Mouse (Mus musculus) myocyte (in vitro differentiated cells): ENCODE measurements around the gene Kptn. TPM values are rescaled to one million over a fixed set of nuclear protein-coding genes. Genes with fewer than 3 reads are reported as not detected.

Experiments
- H3K27me3 ChIP-seq: one replicate; pipeline ENCODE4 v1.6.1; 2011; ENCODE audit not compliant: control insufficient read depth, insufficient read depth, insufficient read length
- H3K36me3 ChIP-seq: one replicate; pipeline ENCODE4 v1.6.1; 2011; ENCODE audit not compliant: control insufficient read depth, insufficient read depth
- H3K4me2 ChIP-seq: one replicate; pipeline ENCODE4 v1.6.1; 2011; ENCODE audit warnings: low read depth, control low read depth
- H3K4me3 ChIP-seq: one replicate; pipeline ENCODE4 v1.5.1; 2011; ENCODE audit warnings: mild to moderate bottlenecking, control low read depth, moderate library complexity
- H3K79me2 ChIP-seq: one replicate; pipeline ENCODE4 v1.6.1; 2011; ENCODE audit not compliant: control insufficient read depth, insufficient read depth
- H3ac ChIP-seq: one replicate; pipeline ENCODE4 v1.6.1; 2011; ENCODE audit not compliant: control insufficient read depth, insufficient read length
- CEBPB ChIP-seq: IDR thresholded peaks from 2 replicates; pipeline ENCODE4 v1.6.1; 2011; ENCODE audit warnings: mild to moderate bottlenecking, moderate library complexity; ENCODE audit not compliant: poor library complexity, insufficient read depth, severe bottlenecking
- E2F4 ChIP-seq: IDR thresholded peaks from one replicate; pipeline ENCODE4 v1.6.1; 2011; ENCODE audit warnings: mild to moderate bottlenecking, control low read depth, moderate library complexity; ENCODE audit not compliant: insufficient read depth
- MAX ChIP-seq: IDR thresholded peaks from one replicate; pipeline ENCODE4 v1.6.1; 2011; ENCODE audit warnings: low read depth, mild to moderate bottlenecking, control low read depth
- MYOD1 ChIP-seq, 3 experiments: IDR thresholded peaks; one replicate each; pipeline ENCODE4 v1.6.1; 2011; ENCODE audit warnings: control low read depth in 2 of 3, low read depth in 2 of 3, mild to moderate bottlenecking in 2 of 3, moderate library complexity in 1 of 3; ENCODE audit not compliant: insufficient read length in 2 of 3, control insufficient read depth in 1 of 3
- MYOG ChIP-seq, 3 experiments: IDR thresholded peaks; one replicate each; pipeline ENCODE4 v1.6.1; 2011; ENCODE audit warnings: control low read depth in 2 of 3, low read depth in 2 of 3, mild to moderate bottlenecking in 2 of 3; ENCODE audit not compliant: insufficient read length in 2 of 3, control insufficient read depth in 1 of 3, insufficient read depth in 1 of 3
- POLR2A ChIP-seq: IDR thresholded peaks from one replicate; pipeline ENCODE4 v1.6.1; 2011; ENCODE audit warnings: low read depth, mild to moderate bottlenecking, control low read depth, moderate library complexity; ENCODE audit not compliant: insufficient read length
- POLR2AphosphoS2 ChIP-seq: IDR thresholded peaks from one replicate; pipeline ENCODE4 v1.6.1; 2011; ENCODE audit warnings: low read depth, control low read depth; ENCODE audit not compliant: insufficient read length
- REST ChIP-seq: IDR thresholded peaks from one replicate; pipeline ENCODE4 v1.6.1; 2011; ENCODE audit warnings: mild to moderate bottlenecking, control low read depth, moderate library complexity; ENCODE audit not compliant: insufficient read depth, insufficient read length
- SRF ChIP-seq: IDR thresholded peaks from one replicate; pipeline ENCODE4 v1.6.1; 2011; ENCODE audit warnings: low read depth; ENCODE audit not compliant: control insufficient read depth, insufficient read length
- TCF12 ChIP-seq: IDR thresholded peaks from one replicate; pipeline ENCODE4 v1.6.1; 2011; ENCODE audit warnings: mild to moderate bottlenecking, control low read depth; ENCODE audit not compliant: poor library complexity, insufficient read depth, severe bottlenecking
- TCF3 ChIP-seq: IDR thresholded peaks from one replicate; pipeline ENCODE4 v1.6.1; 2011; ENCODE audit warnings: low read depth, control low read depth; ENCODE audit not compliant: insufficient read length
- USF1 ChIP-seq: IDR thresholded peaks from one replicate; pipeline ENCODE4 v1.6.1; 2011; ENCODE audit warnings: low read depth, mild to moderate bottlenecking, control low read depth, moderate library complexity
- polyA plus RNA-seq: library from polyadenylated mRNA; unstranded; fragments of >200 nt; fragmentation: generic; extraction: Trizol; gene quantifications from one replicate; pipeline ENCODE4 v1.2.1, GENCODE M21; 2012; ENCODE audit warnings: missing spikeins

Gene Kptn
- polyA plus RNA-seq, 1 experiment, result 16.4 TPM

GRCm38 (mm10) chr7:16149241-16149640 lies 29.5 kb downstream of the Kptn start:
- H3K36me3 ChIP-seq, result no peaks in the 10 kb centered on the region
- H3K4me2 ChIP-seq, result no peak overlapping the region
- no peak overlapping the region for H3ac ChIP-seq
- no peak overlapping the region for H3K4me3 ChIP-seq
- H3K79me2 ChIP-seq, result no peaks in the 10 kb centered on the region
- H3K27me3 ChIP-seq, result peaks cover 13% of the 10 kb centered on the region
- no peak for TF ChIP-seq MAX
- TF ChIP-seq USF1, result no peak
- no peak for TF ChIP-seq E2F4
- TF ChIP-seq TCF12, result no peak
- TF ChIP-seq CEBPB, result no peak
- no peak for TF ChIP-seq MYOD1 (IDR thresholded peaks at IDR 0.05; ENCODE audit: control insufficient read depth in 1 of 3, insufficient read length in 2 of 3, low read depth in 2 of 3)
- TF ChIP-seq REST, result no peak
- no peak for TF ChIP-seq POLR2A
- TF ChIP-seq TCF3, result no peak
- TF ChIP-seq POLR2AphosphoS2, result no peak
- TF ChIP-seq MYOG (IDR thresholded peaks at IDR 0.05; ENCODE audit: control insufficient read depth in 1 of 3, insufficient read depth in 1 of 3, insufficient read length in 2 of 3, low read depth in 2 of 3), result no peak
- no peak for TF ChIP-seq SRF

GRCm38 (mm10) chr7:16150191-16151145 lies 30.8 kb downstream of the Kptn start:
- no peaks in the 10 kb centered on the region for H3K36me3 ChIP-seq
- no peak overlapping the region for H3K4me3 ChIP-seq
- H3K79me2 ChIP-seq, result no peaks in the 10 kb centered on the region
- peaks cover 5% of the 10 kb centered on the region for H3K27me3 ChIP-seq
- TF ChIP-seq TCF12 (no peak), POLR2AphosphoS2 (no peak), MYOG (IDR thresholded peaks at IDR 0.05; ENCODE audit: control insufficient read depth in 1 of 3, insufficient read depth in 1 of 3, insufficient read length in 2 of 3, low read depth in 2 of 3) (no peak), CEBPB (no peak), USF1 (no peak), REST (no peak), MAX (no peak), POLR2A (no peak), MYOD1 (IDR thresholded peaks at IDR 0.05; ENCODE audit: control insufficient read depth in 1 of 3, insufficient read length in 2 of 3, low read depth in 2 of 3) (no peak), TCF3 (no peak), E2F4 (no peak), SRF (no peak)
- no peak overlapping the region for H3ac ChIP-seq
- H3K4me2 ChIP-seq, result no peak overlapping the region

GRCm38 (mm10) chr7:16153522-16153921 lies 33.8 kb downstream of the Kptn start:
- Histone ChIP-seq H3K4me2 (no peak overlapping the region), H3K79me2 (no peaks in the 10 kb centered on the region), H3K36me3 (no peaks in the 10 kb centered on the region), H3K4me3 (no peak overlapping the region), H3K27me3 (no peaks in the 10 kb centered on the region), H3ac (no peak overlapping the region)
- TF ChIP-seq REST (no peak), TCF12 (no peak), USF1 (no peak), CEBPB (no peak)

DNA sequence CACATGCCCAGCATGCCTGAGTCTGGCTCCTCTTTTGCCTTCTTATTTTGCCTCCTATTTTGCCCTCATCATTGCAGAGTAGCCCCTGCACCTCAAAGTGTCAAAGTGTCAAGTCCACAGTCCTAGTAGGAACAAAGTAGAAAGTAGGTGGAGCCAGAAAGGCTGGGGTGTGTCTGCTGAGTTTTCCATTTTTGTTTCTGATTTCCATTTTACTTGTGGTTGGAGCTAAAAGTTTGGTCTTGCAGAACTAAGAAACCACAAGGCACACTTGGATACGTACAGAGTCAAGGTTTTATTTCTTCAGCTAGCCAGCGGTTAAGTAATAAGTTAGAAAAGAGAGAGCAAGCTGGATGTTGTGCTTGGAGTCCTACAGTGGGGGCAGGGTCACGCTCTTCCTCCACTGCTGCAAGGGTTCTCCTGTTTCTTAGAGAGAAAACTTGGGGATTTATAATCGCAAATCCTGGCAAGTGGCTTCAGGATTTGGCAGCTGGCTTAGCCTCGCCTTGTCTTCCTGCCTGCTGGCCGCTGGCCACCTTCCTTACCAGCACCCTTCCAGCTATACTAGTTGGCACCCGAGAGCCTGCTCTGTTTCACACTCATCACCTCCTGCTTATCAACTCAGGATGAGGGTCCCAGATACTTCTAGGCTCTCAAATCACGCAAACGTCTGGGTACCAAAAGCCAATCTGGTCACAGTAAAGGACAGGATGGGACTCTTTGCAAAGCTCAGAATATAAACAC lies 35.6 kb downstream of the Kptn start:
- TF ChIP-seq TCF3, result no peak
- TF ChIP-seq REST, result no peak
- Histone ChIP-seq H3K79me2 (no peaks in the 10 kb centered on the region), H3K36me3 (no peaks in the 10 kb centered on the region), H3K27me3 (no peaks in the 10 kb centered on the region), H3ac (no peak overlapping the region), H3K4me2 (peak overlapping the region; percentile 30), H3K4me3 (no peak overlapping the region)

- Histone ChIP-seq H3ac (no peak overlapping the region), H3K79me2 (no peaks in the 10 kb centered on the region), H3K4me3 (no peak overlapping the region), H3K27me3 (no peaks in the 10 kb centered on the region), H3K4me2 (no peak overlapping the region), H3K36me3 (no peaks in the 10 kb centered on the region)
- TF ChIP-seq REST (no peak), E2F4 (no peak), SRF (no peak), MAX (no peak), TCF3 (no peak), CEBPB (no peak), TCF12 (no peak), MYOD1 (IDR thresholded peaks at IDR 0.05; ENCODE audit: control insufficient read depth in 1 of 3, insufficient read length in 2 of 3, low read depth in 2 of 3) (no peak), POLR2AphosphoS2 (no peak), POLR2A (no peak), MYOG (IDR thresholded peaks at IDR 0.05; ENCODE audit: control insufficient read depth in 1 of 3, insufficient read depth in 1 of 3, insufficient read length in 2 of 3, low read depth in 2 of 3) (no peak), USF1 (no peak)
These were observed 36.5 kb downstream of the Kptn start for GRCm38 (mm10) chr7:16156105-16156714.
